Mouse (Mus musculus) brain, embryonic 14.5 days (tissue): Measurements from ENCODE around the gene Zfp607b. TPM values are rescaled to one million over a fixed set of nuclear protein-coding genes. Genes with fewer than 3 reads are reported as not detected.

ENCODE experiments used
- DNase-seq: peaks from one replicate; pipeline ENCODE4 v3.0.0-alpha.2; 2011; ENCODE audit warnings: low read depth
- CTCF ChIP-seq: fragments of 200-500 bp; IDR thresholded peaks from 2 replicates; pipeline ENCODE4 v1.5.1; 2012; ENCODE audit warnings: inconsistent platforms, mild to moderate bottlenecking, moderate library complexity, borderline replicate concordance; ENCODE audit not compliant: insufficient read depth, insufficient read length; ENCODE audit errors: extremely low read depth
- POLR2A ChIP-seq: fragments of 200-500 bp; IDR thresholded peaks from 2 replicates; pipeline ENCODE4 v1.6.1; 2012; ENCODE audit warnings: mild to moderate bottlenecking, inconsistent platforms, borderline replicate concordance; ENCODE audit not compliant: poor library complexity, insufficient read depth, insufficient read length, severe bottlenecking; ENCODE audit errors: extremely low read depth
- polyA plus RNA-seq: library from polyadenylated mRNA; depleted of rRNA; stranded (reverse); fragments of >200 nt; gene quantifications from 2 replicates; pipeline ENCODE4 v1.2.3, GENCODE M21; 2012; rRNA removed

Zfp607b gene
- 6.6 and 7.3 TPM in 2 replicates for polyA plus RNA-seq

DNA sequence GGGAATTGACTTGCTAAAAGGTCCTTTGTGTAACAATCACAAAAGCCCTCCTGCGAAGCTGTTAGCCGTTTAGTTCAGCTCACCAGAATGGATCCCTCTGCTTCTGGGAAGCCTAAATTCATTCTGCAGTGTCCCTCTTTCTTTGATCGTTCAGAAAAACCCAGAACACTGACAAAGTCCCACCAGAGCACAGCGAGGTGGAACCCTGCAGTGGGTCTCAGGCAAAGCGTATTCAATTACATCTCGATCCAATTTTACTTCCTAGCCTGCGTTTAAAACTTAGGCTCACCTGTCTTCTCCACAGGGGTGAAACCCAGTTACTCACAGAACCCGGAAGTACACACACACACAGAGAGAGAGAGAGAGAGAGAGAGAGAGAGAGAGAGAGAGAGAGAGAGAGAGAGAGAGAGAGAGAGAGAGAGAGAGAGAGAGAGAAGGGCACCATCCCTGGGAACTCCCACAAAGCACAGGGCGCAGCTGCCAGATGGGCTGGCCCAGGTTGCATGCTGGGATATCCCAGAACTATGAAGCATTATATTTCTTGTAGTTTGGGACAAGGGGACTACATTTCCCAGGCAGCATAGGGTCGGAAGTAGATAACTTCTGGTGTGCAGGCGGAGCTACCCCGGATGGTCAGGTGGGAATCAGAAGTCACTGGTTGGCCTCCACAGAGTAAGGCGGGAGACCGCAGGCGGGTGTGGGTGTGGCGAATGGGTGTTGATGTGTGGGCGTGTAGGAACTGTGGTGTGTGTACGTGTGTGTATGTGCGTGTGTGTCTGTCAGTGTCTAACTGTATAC lies at the start of gene Zfp607b:
Gene Zfp607b, plus strand, starts transcription at position 526 of the 798 bp plus-strand sequence.
- TF ChIP-seq POLR2A (peak; percentile 14; the same call in 1 of the 2 replicates), CTCF (no peak)
- peak; percentile 99 for DNase-seq

DNA sequence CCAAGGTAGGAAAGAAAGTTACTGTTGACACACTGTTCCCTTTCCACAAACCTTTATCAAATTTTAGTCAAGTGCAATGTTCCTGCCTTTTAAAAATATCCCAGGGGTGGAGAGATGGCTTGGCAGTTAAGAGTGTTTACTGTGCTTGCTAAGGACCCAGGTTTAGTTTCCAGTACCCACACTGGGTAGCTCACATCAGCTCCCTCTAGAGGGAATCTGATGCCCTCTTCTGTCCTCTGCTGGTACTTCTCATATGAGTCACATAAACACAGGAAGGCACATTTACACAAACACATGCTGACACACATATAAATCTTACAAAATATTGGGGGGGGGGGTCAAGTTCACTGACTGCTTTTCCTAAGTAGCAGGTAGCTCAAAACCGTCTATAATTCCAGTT lies 44.7 kb upstream of the Zfp607b start:
- TF ChIP-seq POLR2A, result no peak
- TF ChIP-seq CTCF, result no peak
- no peak for DNase-seq

DNA sequence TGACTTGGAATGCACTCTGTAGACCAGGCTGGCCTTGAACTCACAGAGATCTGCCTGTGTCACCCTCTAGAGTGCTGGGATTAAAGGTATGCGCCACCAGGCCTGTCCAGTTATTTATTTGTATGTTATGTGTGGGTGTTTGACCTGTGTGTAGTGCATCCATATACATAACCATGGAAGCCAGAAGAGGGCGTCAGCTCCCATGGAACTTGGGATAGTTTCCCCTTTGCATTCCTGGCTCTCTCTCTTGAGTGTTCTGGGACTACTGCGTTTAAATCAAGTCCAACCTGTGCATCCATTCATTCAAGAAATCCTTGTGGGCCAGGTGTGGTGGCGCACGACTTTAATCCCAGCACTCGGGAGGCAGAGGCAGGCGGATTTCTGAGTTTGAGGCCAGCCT lies 42.6 kb upstream of the Zfp607b start:
- TF ChIP-seq CTCF (no peak), POLR2A (no peak)
- no peak for DNase-seq

DNA sequence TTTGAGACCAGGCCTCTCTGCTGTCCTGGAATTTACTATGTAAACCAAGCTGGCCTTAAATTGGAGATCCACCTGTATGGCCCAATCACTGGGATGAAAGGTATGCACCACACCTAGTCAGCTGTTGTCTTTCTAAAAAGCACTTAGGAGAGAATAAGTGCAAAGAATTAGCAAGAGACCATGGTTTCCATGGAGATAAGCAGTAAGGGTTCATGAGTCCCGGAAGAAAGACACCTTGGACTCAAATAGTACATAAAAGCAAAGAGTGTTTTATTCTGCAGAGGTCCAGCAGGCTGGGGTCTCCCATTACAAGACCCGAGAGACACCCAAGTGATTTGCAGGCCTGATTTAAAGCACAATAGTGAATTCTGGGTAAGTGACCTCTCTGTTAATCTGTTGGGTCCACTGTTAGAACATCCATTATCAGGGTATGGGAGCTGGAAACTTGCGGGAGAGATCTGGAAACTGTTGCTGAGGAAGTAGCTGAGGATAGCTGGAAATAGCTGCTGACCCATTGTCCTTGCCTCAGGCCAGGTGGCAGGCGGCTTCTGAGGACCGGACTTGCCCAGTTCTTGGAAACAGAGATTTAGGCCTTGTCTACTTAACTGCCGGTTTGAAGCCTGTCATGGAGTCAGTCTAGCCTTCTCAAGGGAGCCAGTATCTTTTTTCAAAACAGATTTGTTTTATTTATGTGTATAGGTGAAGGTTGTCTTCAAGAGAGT lies 41.7 kb upstream of the Zfp607b start:
- TF ChIP-seq CTCF (no peak), POLR2A (no peak)
- no peak for DNase-seq

DNA sequence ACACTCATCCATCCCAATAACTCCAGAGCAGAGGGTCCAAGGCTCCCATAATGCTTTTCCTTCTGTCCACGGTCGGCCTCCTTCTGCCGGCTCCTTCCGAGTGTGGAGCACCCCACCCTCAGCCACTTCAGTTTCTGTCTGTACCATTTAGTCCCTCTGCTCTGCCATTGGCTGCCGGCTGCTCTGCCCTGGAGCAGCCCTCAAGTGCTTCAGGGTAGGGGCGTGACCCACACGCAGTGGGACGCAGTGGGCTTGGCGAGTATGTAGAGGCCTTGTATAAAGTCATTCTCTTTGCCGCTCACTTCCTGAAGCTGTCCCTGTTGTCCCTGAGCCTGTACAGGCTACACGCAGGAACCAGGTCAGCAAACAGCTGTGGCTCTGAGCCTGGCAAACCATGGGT lies 39.4 kb upstream of the Zfp607b start:
- DNase-seq, result no peak
- no peak for TF ChIP-seq POLR2A
- no peak for TF ChIP-seq CTCF

DNA sequence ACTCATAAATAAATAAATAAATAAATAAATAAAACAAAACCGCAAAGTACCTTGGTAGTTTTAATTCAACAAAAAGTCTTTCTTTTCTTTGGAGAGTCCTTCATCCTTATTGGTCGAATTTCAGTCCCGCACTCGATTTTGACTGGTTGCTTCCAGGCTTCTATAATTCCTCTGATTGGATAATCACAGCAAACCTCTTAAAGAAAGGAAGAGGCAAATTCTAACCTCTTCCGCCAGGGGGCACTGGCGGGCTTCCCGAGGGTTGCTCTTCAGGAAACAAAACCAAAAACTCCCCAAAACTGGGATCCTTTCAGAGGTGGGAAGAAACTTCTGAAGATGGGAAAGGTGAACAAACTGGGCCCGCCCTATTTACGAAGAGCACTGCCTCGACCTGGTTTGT lies 38.2 kb upstream of the Zfp607b start:
- TF ChIP-seq CTCF, result peak; percentile 75
- no peak for TF ChIP-seq POLR2A

DNA sequence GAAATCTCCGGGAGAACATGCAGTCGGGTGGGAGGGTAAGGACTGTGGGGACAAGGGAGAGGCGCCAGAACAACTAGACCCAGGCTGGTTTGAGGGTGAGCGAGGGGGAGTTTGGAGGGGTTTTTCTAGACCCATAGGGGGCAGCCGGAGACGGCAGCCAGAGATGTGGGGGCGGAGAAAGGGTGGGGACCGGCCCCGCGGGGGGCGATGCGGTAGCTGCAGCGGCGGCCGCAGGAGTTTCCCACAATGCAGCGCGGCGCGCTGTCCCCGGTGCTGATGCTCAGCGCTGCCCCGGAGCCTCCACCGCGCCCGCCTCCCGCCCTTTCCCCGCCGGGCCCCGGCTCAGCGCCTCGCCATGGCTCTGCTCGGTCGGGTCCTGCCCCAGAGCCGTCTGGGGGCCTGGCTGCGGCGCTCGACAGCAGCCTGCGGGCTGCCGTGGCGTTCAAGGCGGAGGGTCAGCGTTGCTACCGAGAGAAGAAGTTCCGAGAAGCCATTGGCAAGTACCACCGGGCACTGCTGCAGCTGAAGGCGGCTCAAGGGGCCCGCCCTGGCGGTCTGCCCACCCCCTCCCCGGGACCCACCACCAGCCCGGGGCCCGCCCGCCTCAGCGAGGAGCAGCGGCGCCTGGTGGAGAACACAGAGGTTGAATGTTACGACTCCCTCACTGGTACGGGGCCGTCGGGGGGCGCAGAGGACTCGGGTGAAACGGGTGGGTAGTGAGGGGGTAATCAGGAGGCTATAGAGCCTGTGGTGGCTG lies 35.3 kb upstream of the Zfp607b start, which contains the start of gene Ttc9b:
Gene Ttc9b, plus strand, starts transcription at position 235 of the 757 bp plus-strand sequence.
- TF ChIP-seq CTCF, result peak; percentile 47; the same call in 1 of the 2 replicates
- peak; percentile 83 for TF ChIP-seq POLR2A
- DNase-seq, result peak; percentile 90

More for the DNA sequence above, 38.2 kb upstream of the Zfp607b start:
- peak; percentile 87 for DNase-seq

DNA sequence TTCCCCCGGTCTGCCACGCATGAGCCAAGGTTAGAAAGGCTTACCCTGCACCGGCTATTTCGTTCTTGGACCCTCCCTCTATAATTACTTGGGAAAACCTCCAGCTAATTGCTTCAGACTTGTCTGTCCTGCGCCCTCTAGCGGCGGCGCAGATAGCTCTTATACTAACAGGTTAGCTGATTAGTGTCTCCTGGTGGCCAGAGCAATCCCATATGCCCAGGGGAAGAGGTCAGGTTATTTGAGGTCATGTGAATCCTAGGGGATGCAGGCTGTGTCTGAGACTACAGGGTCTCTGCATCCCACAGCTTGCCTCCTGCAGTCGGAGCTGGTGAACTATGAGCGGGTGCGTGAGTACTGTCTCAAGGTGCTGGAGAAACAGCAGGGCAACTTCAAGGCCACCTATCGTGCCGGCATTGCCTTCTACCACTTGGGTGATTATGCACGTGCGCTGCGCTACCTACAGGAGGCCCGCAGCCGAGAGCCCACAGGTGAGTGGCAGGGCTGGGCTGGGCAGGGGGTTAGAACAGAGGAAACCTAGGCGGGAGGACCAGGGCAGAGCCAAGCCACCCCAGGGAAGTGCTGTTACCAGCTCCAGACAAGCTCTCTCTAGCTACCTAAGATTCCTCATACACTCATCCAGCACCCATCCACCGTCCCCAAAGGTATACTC lies 34.4 kb upstream of the Zfp607b start:
- peak; percentile 57; the same call in 1 of the 2 replicates for TF ChIP-seq CTCF
- no peak for TF ChIP-seq POLR2A

DNA sequence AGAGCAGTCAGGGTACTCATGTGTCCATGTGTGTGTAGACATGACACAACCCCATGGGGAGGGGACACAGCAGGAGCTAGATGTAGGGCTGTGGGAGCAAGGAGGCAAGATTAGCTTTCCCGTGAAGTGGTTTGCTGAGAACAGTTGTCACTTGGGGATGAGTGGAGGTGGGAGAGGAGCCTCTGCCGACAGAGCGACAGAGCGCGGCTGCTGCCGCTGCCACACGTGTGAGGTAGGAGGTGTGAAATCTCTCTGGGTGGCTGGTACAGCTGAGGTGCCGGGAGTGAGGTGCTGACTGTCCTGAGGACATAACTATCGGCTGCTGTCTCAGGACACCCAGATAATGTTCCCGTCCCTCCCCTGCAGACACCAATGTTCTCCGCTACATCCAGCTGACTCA lies 33.6 kb upstream of the Zfp607b start:
- TF ChIP-seq POLR2A, result no peak
- TF ChIP-seq CTCF, result no peak
- DNase-seq, result no peak

More for the DNA sequence above, 34.4 kb upstream of the Zfp607b start:
- DNase-seq, result peak; percentile 43

DNA sequence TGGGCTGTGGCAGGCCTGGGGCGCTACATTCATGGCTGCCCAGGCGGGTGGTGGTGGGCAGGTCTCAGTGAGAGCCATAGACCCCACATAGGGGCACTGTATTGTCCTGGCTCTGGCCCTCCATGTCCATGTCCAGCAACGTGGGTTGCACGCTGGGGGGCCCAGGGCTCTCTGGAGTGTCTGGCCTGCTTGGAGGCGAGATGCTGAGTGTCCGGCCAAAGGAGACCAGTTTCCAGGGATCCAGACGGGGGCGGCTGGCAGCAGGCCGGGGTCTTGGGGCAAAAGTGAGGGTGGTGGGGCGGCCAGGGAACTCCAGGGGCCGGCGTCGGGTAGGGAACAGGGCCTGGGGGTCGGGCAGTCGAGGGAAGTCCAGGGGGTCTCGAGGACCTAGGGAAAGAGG lies 32.5 kb upstream of the Zfp607b start:
- DNase-seq, result no peak
- no peak for TF ChIP-seq CTCF
- TF ChIP-seq POLR2A, result no peak

DNA sequence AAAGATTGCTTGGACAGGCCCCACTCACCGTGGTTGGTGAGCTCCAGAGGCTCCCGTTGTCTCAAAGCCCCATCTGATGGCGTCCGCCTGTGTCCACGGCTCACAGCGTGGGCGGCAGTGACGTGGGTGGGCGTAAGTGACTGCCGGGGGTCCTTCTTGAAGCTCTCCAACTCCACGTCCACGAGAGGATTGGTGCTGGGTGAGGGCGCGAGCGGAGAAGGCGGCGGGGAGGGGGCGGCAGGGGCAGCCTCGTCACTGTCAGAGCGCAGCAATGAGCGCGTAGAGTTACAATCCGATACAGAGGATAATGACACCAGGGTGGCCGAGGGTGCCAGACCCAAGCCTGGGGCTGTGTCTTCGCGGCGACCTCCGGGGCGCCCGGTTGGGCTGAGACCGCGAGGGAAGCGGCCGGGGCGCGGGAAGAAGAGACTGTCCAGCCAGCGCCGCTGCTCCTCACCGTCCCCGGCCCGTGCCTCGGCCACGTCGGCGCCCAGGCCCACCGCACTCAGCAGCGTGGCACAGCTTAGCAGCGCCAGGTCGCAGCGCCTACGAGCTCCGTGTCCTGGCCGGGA lies 31.2 kb upstream of the Zfp607b start:
- TF ChIP-seq POLR2A, result no peak
- no peak for TF ChIP-seq CTCF
- DNase-seq, result no peak
